Mouse (Mus musculus): ENCODE results near the gene Pdp2. TPM values are rescaled to one million over a fixed set of nuclear protein-coding genes. Genes with fewer than 3 reads are reported as not detected.

The Pdp2 gene
- polyA plus RNA-seq, 1 experiment from 2014 or later: 3.5 TPM

DNA sequence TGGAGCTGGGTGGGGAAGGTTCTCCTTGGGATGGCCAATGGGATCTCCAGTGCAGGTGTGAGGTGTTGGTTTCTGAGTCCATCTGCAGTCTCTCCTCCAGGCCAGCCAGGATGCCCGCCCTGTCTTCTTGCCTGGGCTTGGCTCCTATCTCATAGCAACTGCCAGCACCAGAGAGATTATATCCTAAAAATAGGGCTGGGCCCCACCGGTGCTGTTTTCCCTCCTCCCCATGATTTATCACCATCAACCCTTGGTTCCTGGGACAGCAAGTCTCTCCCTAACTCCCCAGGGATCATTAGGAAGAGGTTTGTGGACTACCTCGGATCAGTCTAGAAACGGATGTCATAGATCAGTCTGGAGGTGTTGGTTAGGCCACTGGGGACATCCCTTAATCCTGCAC, 21.9 kb downstream of the Pdp2 start:
- Histone ChIP-seq H3K27ac (replicated peaks) (no peak overlapping the region), H3K27me3 (no peaks in the 10 kb centered on the region), H3K9ac (no peak overlapping the region), H3K4me2 (no peak overlapping the region), H3K36me3 (replicated peaks) (no peaks in the 10 kb centered on the region), H3K4me3 (replicated peaks) (no peak overlapping the region), H3K4me1 (replicated peaks) (no peaks in the 10 kb centered on the region), H3K9me3 (replicated peaks) (no peaks in the 10 kb centered on the region)
- 38% methylated on average over 4 of the region's 4 CpGs for WGBS (ENCODE audit: insufficient replicate concordance)
- no peak for ATAC-seq (ENCODE audit: insufficient read depth)

DNA sequence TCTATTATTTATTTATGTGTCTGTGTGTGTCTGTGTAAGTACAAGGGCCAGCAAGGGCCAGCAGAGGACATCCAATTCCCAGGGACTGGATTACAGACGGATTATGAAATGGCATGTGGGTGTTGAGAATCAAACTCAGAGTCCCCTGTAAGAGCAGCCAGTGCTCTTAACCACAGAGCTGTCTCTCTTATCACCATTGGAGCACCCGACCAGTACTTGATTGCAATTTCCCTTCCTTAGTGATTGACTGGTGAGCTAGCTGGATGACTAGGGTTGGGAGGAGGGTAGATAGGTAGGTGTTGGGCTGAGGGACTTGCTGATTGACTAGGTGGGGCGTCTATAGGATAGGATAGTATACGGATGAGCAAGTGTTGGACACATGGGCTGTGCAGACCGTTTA, 29.5 kb downstream of the Pdp2 start:
- 32% methylated on average over 5 of the region's 5 CpGs for WGBS (ENCODE audit: insufficient replicate concordance)
- H3K9me3 ChIP-seq (replicated peaks): no peaks in the 10 kb centered on the region
- no peak overlapping the region for H3K9ac ChIP-seq
- no peak for ATAC-seq (ENCODE audit: insufficient read depth)
- H3K27ac ChIP-seq (replicated peaks): no peak overlapping the region
- no peaks in the 10 kb centered on the region for H3K36me3 ChIP-seq (replicated peaks)
- H3K4me2 ChIP-seq: no peak overlapping the region
- no peaks in the 10 kb centered on the region for H3K4me1 ChIP-seq (replicated peaks)
- H3K4me3 ChIP-seq (replicated peaks): no peak overlapping the region
- no peaks in the 10 kb centered on the region for H3K27me3 ChIP-seq

DNA sequence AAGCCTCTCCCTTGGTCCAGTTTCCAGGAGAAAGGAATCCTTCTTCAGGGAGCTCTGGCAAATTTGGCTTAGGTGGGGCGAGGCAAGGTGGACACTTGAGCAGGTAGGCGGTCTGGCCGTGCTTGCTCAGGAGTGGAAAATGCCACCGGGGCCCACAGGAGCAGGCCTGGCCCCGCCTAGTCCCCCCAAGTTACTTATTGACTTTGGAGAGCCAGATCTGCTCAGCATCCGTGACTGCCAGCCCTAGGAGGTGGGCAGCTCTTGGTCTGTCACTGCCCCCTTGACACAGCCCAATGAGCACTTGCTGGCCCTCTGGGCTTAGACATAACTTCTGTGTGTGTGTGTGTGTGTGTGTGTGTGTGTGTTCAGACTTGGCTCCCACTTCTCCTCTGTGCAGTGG, 32.9 kb downstream of the Pdp2 start, which contains the start of gene Cdh16:
Cdh16 (minus strand) TSS at position 236 of the 400 bp plus-strand sequence.
- Histone ChIP-seq H3K27me3 (peaks cover 3% of the 10 kb centered on the region; the same call in 1 of the 2 replicates), H3K9me3 (replicated peaks) (no peaks in the 10 kb centered on the region), H3K36me3 (replicated peaks) (no peaks in the 10 kb centered on the region), H3K9ac (no peak within 1 kb of the TSS), H3K4me3 (replicated peaks) (no peak within 1 kb of the TSS), H3K27ac (replicated peaks) (no peak within 1 kb of the TSS), H3K4me2 (no peak within 1 kb of the TSS), H3K4me1 (replicated peaks) (no peaks in the 10 kb centered on the region)
- WGBS (ENCODE audit: insufficient replicate concordance): 48% methylated on average over 6 of the region's 6 CpGs
- ATAC-seq (ENCODE audit: insufficient read depth): no peak

DNA sequence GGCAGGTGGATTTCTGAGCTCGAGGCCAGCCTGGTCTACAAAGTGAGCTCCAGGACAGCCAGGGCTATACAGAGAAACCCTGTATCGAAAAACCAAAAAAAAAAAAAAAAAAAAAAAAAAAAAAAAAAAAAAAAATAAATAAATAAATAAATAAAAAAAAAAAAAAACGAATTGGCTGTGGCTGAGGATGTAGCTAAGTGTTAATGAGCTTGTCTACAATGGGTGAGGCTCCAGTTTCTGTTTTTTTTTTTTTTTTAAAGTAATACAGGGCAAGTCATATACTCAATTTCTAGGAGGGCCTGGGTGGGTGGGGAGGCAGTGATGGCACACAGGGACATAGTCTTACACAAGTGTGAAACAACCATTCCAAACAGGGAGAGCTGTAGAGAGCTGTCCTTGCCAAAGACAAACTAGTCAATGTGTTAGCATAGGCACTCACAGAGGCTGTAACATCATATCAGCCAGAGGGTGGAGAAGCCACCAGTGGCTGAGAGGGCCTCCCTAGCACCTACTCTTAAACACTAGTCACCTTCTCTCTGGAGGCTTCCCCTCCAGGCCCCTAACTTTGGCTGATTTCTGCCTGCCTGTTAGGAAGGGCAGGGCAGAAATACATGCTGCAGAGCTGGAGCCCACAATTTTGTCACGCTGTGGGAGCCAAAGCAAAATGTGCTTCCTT, 36.0 kb downstream of the Pdp2 start:
- WGBS (ENCODE audit: insufficient replicate concordance): 61% methylated on average over 4 of the region's 4 CpGs
- Histone ChIP-seq H3K4me3 (replicated peaks) (no peak overlapping the region), H3K9me3 (replicated peaks) (no peaks in the 10 kb centered on the region), H3K27me3 (peaks cover 34% of the 10 kb centered on the region), H3K27ac (replicated peaks) (no peak overlapping the region), H3K9ac (no peak overlapping the region), H3K36me3 (replicated peaks) (no peaks in the 10 kb centered on the region), H3K4me1 (replicated peaks) (peaks cover 18% of the 10 kb centered on the region), H3K4me2 (no peak overlapping the region)
- no peak for ATAC-seq (ENCODE audit: insufficient read depth)

DNA sequence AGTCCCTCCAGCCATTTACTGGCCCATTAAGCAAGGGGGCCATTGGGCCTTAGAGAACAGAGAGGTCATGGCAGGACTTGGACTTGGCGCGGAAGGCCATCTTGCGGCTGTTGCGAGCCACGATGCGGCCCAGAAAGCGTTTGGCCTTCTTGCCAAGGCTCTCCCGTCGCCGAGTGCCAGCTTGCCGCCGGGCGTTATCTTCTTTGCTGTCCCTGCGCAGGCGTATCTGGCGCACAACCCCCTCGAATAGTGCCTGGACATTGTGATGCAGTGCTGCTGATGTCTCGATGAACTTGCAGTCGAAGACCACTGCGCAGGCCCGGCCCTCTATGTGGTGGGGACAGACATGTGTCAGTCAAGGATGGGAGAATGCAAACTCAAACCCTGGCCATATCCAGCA, 37.2 kb downstream of the Pdp2 start:
- H3K27me3 ChIP-seq: peaks cover 38% of the 10 kb centered on the region
- ATAC-seq (ENCODE audit: insufficient read depth): no peak
- no peak overlapping the region for H3K9ac ChIP-seq
- 86% methylated on average over 21 of the region's 21 CpGs for WGBS (ENCODE audit: insufficient replicate concordance)
- H3K4me1 ChIP-seq (replicated peaks): peaks cover 18% of the 10 kb centered on the region
- H3K4me3 ChIP-seq (replicated peaks): no peak overlapping the region
- no peaks in the 10 kb centered on the region for H3K36me3 ChIP-seq (replicated peaks)
- no peak overlapping the region for H3K4me2 ChIP-seq
- H3K27ac ChIP-seq (replicated peaks): no peak overlapping the region
- H3K9me3 ChIP-seq (replicated peaks): no peaks in the 10 kb centered on the region

DNA sequence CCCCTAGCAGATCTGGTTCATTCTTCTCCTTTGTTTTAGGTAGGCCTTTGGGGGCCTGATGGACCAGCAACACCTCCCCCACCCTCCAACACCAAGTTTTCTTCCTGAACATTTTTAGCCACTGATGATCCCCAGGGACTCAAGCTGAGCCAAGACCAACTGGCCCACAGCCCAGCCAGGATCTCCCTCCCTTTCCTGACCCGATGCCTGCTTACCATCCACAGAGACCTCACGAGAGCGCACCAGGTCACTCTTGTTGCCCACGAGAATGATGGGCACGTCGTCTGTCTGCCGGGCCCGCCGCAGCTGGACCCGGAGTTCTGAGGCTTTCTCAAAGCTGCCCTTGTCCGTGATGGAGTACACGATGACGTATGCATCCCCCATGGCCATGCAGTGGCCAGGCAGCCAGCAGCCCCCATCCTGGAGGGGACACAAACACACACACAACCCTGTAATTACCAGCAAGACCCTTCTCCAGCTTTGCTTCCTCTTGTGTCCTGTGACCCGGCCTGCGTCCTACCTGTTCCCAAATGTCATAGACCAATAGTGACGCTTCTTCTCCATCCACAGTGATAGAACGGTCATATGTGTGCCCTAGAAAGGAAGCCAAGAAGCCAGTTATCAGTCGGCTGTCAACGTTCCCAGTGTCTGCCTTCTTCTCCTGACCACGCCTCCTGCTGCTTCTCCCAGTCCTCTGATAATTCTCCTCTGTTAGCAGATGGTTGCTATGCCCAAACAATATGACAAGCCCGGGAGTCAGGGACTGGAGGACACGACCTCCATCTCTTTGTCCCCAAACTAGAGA, 38.3 kb downstream of the Pdp2 start:
- Histone ChIP-seq H3K9ac (no peak overlapping the region), H3K4me1 (replicated peaks) (peaks cover 18% of the 10 kb centered on the region), H3K9me3 (replicated peaks) (no peaks in the 10 kb centered on the region), H3K4me2 (no peak overlapping the region), H3K4me3 (replicated peaks) (no peak overlapping the region), H3K27ac (replicated peaks) (no peak overlapping the region), H3K36me3 (replicated peaks) (no peaks in the 10 kb centered on the region), H3K27me3 (peaks cover 38% of the 10 kb centered on the region)
- no peak for ATAC-seq (ENCODE audit: insufficient read depth)
- 49% methylated on average over 22 of the region's 22 CpGs for WGBS (ENCODE audit: insufficient replicate concordance)

DNA sequence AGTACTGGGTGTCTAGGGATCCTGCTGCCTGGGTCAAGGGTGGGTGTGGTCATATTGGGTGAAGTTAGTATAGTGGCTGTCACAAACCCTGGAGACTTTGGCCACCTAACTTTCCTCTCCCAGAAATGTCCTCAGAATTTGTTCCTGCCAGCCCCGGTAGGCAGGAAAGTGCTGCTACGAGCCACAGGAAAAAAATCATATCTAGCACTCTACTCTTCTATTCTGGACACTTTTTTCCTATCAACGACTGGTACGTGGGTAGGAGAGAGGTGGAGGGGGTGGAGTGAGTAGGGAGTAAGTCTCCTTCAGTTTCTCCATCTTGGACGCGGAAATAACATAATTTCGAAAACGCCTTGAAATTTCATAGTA, 38.8 kb downstream of the Pdp2 start:
- WGBS (ENCODE audit: insufficient replicate concordance): 29% methylated on average over 8 of the region's 8 CpGs
- Histone ChIP-seq H3K27me3 (peaks cover 38% of the 10 kb centered on the region), H3K4me1 (replicated peaks) (peaks cover 18% of the 10 kb centered on the region), H3K27ac (replicated peaks) (no peak overlapping the region), H3K36me3 (replicated peaks) (no peaks in the 10 kb centered on the region), H3K4me2 (peak overlapping the region; percentile 53; the same call in 1 of the 2 replicates), H3K9ac (no peak overlapping the region), H3K9me3 (replicated peaks) (no peaks in the 10 kb centered on the region), H3K4me3 (replicated peaks) (no peak overlapping the region)
- no peak for ATAC-seq (ENCODE audit: insufficient read depth)

DNA sequence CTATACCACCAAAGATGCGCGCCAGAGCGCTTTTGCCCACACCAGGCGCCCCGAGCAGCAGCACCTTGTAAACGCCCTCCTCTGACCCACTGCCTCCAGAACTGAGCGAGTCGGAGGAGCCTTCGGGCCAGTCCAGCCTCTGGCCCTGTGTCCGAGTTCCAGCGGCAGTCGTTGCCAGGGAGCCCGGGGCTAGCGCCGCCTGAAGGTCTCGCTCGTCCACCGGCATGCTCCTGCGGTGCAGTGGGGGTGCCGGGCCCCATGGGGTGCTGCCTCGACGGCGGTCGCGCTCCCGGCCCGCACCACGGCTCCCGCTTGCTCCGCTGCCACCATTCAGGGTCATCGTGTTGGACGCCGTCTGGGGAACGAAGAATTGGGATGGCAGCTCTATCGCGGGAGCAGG, 39.3 kb downstream of the Pdp2 start:
- Histone ChIP-seq H3K4me3 (replicated peaks) (peak overlapping the region; percentile 31), H3K9ac (no peak overlapping the region), H3K27ac (replicated peaks) (no peak overlapping the region), H3K4me1 (replicated peaks) (peaks cover 18% of the 10 kb centered on the region), H3K4me2 (peak overlapping the region; percentile 53), H3K9me3 (replicated peaks) (no peaks in the 10 kb centered on the region), H3K36me3 (replicated peaks) (no peaks in the 10 kb centered on the region), H3K27me3 (peaks cover 38% of the 10 kb centered on the region)
- no peak for ATAC-seq (ENCODE audit: insufficient read depth)
- WGBS (ENCODE audit: insufficient replicate concordance): 2% methylated on average over 36 of the region's 36 CpGs

DNA sequence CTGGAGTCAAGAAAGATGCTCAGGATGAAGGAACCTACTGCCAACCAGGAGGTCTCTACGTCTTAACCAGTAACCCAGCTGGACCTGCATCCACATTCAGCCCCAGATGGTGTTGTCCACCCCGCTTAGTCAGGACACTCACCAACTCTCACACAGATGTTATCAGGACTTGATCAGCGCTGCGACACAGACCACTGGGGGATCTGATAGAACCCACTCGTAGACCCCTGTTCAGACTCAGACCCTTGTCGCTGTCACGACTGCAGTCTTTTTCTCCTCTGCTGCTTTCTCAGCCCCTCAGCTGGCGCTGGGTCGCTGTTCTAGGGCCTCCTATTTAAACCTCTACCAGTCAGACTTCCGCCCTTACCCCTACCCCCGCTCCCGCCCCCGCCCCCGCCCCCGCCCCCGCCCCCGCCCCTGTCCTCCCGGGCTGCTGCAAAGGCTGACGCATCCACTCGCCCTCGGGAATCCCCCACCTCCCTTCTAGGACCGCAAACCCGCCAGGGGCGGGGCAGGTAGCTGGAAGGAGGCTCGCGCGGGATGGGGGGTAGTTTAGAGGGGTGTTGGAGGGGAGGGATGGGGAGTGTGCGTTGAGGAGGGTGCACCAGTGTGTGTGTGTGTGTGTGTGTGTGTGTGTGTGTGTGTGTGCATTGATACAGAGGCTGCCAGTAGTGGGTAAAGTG, 39.9 kb downstream of the Pdp2 start, which contains the start of gene Rrad:
Rrad (minus strand) TSS at position 347 of the 683 bp plus-strand sequence.
- Histone ChIP-seq H3K9me3 (replicated peaks) (no peaks in the 10 kb centered on the region), H3K4me1 (replicated peaks) (peaks cover 18% of the 10 kb centered on the region), H3K36me3 (replicated peaks) (no peaks in the 10 kb centered on the region), H3K4me3 (replicated peaks) (peak within 1 kb of the TSS; percentile 31), H3K27ac (replicated peaks) (no peak within 1 kb of the TSS), H3K27me3 (peaks cover 38% of the 10 kb centered on the region), H3K9ac (no peak within 1 kb of the TSS), H3K4me2 (peak within 1 kb of the TSS; percentile 53)
- no peak for ATAC-seq (ENCODE audit: insufficient read depth)
- WGBS (ENCODE audit: insufficient replicate concordance): under 1% methylated on average over 28 of the region's 28 CpGs

DNA sequence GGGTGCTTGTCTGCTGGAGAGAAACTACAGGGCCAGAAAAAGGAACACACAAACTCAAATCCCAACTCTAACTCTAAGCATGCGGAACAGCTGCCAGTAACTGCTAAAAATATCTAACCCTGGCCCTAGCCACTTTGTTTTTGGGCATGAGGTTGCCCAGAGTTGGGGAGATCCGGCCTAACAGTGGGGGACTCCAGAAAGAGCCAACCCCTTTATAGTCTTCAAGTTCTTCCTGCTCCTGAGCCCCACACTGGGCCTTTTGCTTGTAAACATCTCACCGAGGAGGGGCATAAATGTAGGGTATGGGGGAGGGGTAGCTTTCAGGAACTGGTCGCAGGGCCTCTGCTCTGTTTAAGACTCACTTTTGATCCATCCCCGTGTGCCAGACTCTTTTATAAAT, 40.7 kb downstream of the Pdp2 start:
- 26% methylated on average over 5 of the region's 5 CpGs for WGBS (ENCODE audit: insufficient replicate concordance)

DNA sequence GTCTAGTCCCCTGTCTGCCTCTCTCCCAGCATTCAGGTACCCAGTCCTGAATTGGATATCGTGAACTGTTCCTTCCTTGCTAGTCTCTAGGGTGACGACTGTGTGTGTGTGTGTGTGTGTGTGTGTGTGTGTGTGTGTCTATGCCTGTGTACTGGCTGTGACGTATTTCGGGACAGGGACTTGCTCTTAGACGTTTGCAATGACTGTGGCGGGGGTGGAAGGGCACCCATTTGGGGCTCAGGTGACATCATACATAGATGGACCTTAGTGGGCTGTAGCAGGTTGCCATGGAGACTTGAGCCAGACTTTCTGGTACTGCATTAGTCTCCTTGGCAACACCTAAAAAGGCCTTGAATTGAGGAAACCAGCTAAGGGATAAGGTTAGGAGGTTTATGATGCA, 41.2 kb downstream of the Pdp2 start:
- WGBS (ENCODE audit: insufficient replicate concordance): 58% methylated on average over 6 of the region's 6 CpGs

More for the DNA sequence above, 40.7 kb downstream of the Pdp2 start:
- Histone ChIP-seq H3K4me1 (replicated peaks) (peaks cover 18% of the 10 kb centered on the region), H3K9ac (no peak overlapping the region), H3K4me3 (replicated peaks) (no peak overlapping the region), H3K36me3 (replicated peaks) (no peaks in the 10 kb centered on the region), H3K9me3 (replicated peaks) (no peaks in the 10 kb centered on the region), H3K27me3 (peaks cover 38% of the 10 kb centered on the region), H3K27ac (replicated peaks) (no peak overlapping the region), H3K4me2 (peak overlapping the region; percentile 53; the same call in 1 of the 2 replicates)
- no peak for ATAC-seq (ENCODE audit: insufficient read depth)

More for the DNA sequence above, 41.2 kb downstream of the Pdp2 start:
- Histone ChIP-seq H3K4me2 (no peak overlapping the region), H3K9ac (no peak overlapping the region), H3K27ac (replicated peaks) (no peak overlapping the region), H3K27me3 (peaks cover 38% of the 10 kb centered on the region), H3K9me3 (replicated peaks) (no peaks in the 10 kb centered on the region), H3K4me3 (replicated peaks) (no peak overlapping the region), H3K4me1 (replicated peaks) (peaks cover 18% of the 10 kb centered on the region), H3K36me3 (replicated peaks) (no peaks in the 10 kb centered on the region)
- ATAC-seq (ENCODE audit: insufficient read depth): no peak

All from liver, embryonic 15.5 days (tissue).